Mouse (Mus musculus): ENCODE results near the gene Mtor. TPM values are rescaled to one million over a fixed set of nuclear protein-coding genes. Genes with fewer than 3 reads are reported as not detected.

Mtor gene
- polyA plus RNA-seq, 1 experiment from 2014 or later: 11.7 TPM

DNA sequence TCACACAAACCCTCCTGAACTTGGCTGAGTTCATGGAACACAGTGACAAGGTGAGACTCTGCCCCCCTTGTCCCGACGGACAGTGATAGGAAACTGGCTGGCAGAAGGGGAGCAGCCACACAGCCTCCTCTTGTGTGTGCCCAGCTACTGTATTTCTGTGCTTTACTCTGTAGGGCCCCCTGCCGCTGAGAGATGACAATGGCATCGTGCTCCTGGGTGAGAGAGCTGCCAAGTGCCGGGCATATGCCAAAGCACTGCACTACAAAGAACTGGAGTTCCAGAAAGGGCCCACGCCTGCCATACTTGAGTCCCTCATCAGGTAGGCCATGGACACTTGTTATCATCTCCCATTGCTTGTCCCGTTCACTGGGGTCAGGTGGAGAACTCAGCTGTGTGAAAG, 43.0 kb downstream of the Mtor start:
- no peak for ATAC-seq (ENCODE audit: extremely low read depth, insufficient number of reproducible peaks, low FRiP score, low TSS enrichment)
- 78% methylated on average over 7 of the region's 7 CpGs for WGBS

DNA sequence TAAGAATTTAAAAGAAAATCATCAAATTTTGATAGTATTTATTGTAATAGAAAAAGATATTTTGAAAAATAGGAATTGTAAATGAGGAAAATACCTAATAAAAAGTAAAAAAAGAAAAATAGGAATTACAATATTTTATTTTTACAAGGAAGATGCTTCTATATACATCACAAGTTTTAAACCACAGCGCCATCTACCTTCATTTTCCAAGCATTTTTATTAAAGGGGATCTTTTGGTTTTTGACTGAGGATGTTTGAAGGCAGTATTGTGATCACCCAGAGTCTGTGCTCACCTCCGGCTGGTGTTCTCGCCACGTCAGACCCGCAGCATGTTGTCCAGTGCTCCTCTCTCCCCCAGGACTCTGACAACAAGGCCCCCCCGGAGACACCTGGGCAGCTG, 46.7 kb downstream of the Mtor start:
- H3K4me2 ChIP-seq: no peak overlapping the region
- H3K4me1 ChIP-seq: peaks cover 24% of the 10 kb centered on the region
- H3K27ac ChIP-seq (replicated peaks): no peak overlapping the region
- H3K4me3 ChIP-seq: no peak overlapping the region
- ATAC-seq (ENCODE audit: extremely low read depth, insufficient number of reproducible peaks, low FRiP score, low TSS enrichment): no peak
- 90% methylated on average over 6 of the region's 6 CpGs for WGBS
- no peaks in the 10 kb centered on the region for H3K9me3 ChIP-seq
- H3K36me3 ChIP-seq: peaks cover 85% of the 10 kb centered on the region
- H3K27me3 ChIP-seq (replicated peaks): no peaks in the 10 kb centered on the region
- no peak overlapping the region for H3K9ac ChIP-seq

More for the DNA sequence above, 43.0 kb downstream of the Mtor start:
- Histone ChIP-seq H3K4me3 (no peak overlapping the region), H3K36me3 (peaks cover 90% of the 10 kb centered on the region), H3K9ac (no peak overlapping the region), H3K4me1 (peaks cover 20% of the 10 kb centered on the region), H3K9me3 (no peaks in the 10 kb centered on the region), H3K27me3 (replicated peaks) (no peaks in the 10 kb centered on the region), H3K4me2 (no peak overlapping the region), H3K27ac (replicated peaks) (no peak overlapping the region)

DNA sequence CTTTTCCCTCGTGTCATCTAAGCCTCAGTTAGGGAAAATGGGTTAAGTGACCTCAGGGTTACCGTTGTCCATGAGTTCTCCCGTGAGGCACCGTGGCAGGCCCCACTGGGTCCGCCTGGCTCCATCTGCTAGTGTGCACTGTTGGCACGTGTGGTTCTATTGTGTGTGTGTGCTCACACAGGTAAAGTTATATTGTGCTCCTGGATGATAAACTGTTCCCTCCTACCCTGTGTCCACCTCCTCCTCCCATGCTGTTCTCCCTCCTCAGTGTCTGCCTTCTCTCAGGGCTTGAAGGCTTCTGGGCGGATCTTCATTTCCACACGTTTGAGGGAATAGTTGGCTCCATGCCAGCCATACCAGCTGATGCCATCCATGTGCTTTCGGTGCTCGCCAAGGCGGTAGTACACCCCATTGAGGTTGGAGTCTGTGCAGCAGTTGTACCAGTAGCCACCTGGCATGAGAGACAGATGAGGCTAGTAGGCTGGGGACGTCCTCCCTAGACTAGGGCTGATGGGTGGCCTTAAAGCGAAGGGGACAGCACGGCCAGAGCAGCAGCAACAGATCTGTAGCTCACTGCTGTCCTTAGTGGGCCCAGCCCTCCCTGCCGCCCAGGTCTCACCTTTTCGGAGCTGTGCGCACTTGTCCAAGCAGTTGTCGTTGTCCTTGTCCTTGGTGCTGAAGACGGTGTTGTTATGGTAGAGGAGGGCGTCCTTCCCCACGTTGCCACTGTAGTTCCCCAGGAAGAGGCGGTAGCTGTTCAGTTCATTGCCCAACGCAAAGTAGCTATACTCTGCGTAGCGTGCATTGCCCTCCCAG, 47.7 kb downstream of the Mtor start:
- Histone ChIP-seq H3K4me3 (no peak overlapping the region), H3K4me2 (no peak overlapping the region), H3K27ac (replicated peaks) (no peak overlapping the region), H3K4me1 (peaks cover 23% of the 10 kb centered on the region), H3K36me3 (peaks cover 80% of the 10 kb centered on the region), H3K9ac (no peak overlapping the region), H3K27me3 (replicated peaks) (no peaks in the 10 kb centered on the region), H3K9me3 (no peaks in the 10 kb centered on the region)
- ATAC-seq (ENCODE audit: extremely low read depth, insufficient number of reproducible peaks, low FRiP score, low TSS enrichment): no peak
- 82% methylated on average over 25 of the region's 25 CpGs for WGBS

DNA sequence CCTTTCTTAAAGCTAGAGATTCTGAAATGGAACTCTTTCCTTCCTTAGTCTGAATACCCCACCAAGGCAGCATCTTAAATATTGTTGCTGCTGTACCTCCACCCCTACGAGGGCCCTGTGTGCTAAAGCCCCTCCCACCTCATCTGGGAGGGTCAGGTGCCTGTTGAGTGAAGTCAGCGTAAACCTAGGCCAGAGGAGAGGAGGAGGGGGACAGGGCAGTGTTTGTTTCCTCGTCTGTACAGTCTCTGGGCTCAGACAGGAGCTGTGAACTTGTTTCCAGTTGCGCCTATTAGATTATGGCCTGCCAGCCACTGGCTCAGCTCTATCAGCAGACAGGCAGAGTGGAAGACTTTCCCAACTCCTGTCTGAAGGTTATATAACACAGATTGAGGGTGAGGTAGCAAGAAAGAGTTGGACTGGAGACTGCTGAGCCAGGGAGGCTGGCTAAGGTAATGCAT, 52.0 kb downstream of the Mtor start, which contains the start of gene Angptl7:
Gene Angptl7, minus strand, starts transcription at position 51 of the 458 bp plus-strand sequence.
- peaks cover 23% of the 10 kb centered on the region for H3K4me1 ChIP-seq
- 0 out of 2 replicates have a peak within 1 kb of the TSS, but pooled peaks have one; percentile 28 for H3K27ac ChIP-seq (replicated peaks)
- H3K27me3 ChIP-seq (replicated peaks): no peaks in the 10 kb centered on the region
- no peaks in the 10 kb centered on the region for H3K9me3 ChIP-seq
- H3K36me3 ChIP-seq: peaks cover 78% of the 10 kb centered on the region
- no peak for ATAC-seq (ENCODE audit: extremely low read depth, insufficient number of reproducible peaks, low FRiP score, low TSS enrichment)
- H3K4me2 ChIP-seq: no peak within 1 kb of the TSS
- no peak within 1 kb of the TSS; the same call in 1 of the 2 replicates for H3K9ac ChIP-seq
- WGBS: 24% methylated on average over 4 of the region's 4 CpGs
- no peak within 1 kb of the TSS for H3K4me3 ChIP-seq

DNA sequence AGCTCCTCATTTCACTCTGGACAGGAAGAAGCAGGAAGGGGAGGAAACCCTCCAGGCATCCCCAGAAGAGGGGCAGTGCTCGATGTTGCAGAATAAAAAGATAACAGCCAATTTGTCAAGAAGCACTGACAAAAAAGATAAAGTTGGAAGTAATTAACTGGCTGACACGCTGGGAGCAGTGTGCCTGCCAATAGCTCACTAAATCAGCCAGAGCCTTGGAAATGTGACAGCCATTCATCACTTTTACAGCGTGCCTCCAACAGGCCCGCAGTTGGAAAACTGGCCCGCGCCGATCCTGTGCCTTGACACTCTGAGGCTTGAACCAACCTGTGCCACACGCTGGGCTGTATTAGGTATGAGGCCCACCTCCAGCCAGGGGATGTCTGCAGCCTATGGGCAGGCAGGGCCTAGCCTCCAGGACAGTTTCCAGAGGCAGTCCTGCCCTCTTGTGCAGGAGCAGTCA, 56.1 kb downstream of the Mtor start:
- H3K9ac ChIP-seq: no peak overlapping the region
- no peak for ATAC-seq (ENCODE audit: extremely low read depth, insufficient number of reproducible peaks, low FRiP score, low TSS enrichment)
- H3K4me3 ChIP-seq: no peak overlapping the region
- no peak overlapping the region for H3K4me2 ChIP-seq
- H3K27me3 ChIP-seq (replicated peaks): no peaks in the 10 kb centered on the region
- H3K4me1 ChIP-seq: peaks cover 23% of the 10 kb centered on the region
- H3K36me3 ChIP-seq: peaks cover 70% of the 10 kb centered on the region
- WGBS: 51% methylated on average over 8 of the region's 8 CpGs
- H3K9me3 ChIP-seq: no peaks in the 10 kb centered on the region; the same call in 1 of the 2 replicates
- no peak overlapping the region for H3K27ac ChIP-seq (replicated peaks)

DNA sequence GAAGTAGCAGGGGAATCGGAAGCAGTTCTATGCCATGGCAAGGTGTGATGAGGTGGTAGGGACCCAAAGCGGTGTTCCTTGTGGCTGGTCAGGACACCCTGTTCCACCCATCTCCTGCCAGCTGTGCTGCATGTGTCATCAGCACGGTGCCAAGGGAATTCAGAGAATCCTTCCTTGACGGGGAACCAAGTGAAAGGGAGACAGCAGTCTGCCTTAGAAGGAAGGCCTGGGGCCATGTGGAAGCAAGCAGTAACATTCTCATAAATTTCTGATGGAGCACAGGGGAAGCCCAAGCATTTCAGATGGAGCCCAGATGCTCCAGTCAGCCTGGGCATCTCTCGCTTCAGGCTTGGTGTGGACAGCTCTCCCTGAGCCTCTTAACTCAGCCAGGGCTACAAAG, 59.2 kb downstream of the Mtor start:
- H3K27me3 ChIP-seq (replicated peaks): no peaks in the 10 kb centered on the region
- peaks cover 73% of the 10 kb centered on the region for H3K36me3 ChIP-seq
- H3K4me1 ChIP-seq: peaks cover 12% of the 10 kb centered on the region
- WGBS: 81% methylated on average over 5 of the region's 5 CpGs
- H3K9me3 ChIP-seq: no peaks in the 10 kb centered on the region; the same call in 1 of the 2 replicates
- no peak overlapping the region for H3K4me3 ChIP-seq
- no peak overlapping the region for H3K27ac ChIP-seq (replicated peaks)
- no peak overlapping the region for H3K9ac ChIP-seq
- ATAC-seq (ENCODE audit: extremely low read depth, insufficient number of reproducible peaks, low FRiP score, low TSS enrichment): no peak
- no peak overlapping the region for H3K4me2 ChIP-seq

DNA sequence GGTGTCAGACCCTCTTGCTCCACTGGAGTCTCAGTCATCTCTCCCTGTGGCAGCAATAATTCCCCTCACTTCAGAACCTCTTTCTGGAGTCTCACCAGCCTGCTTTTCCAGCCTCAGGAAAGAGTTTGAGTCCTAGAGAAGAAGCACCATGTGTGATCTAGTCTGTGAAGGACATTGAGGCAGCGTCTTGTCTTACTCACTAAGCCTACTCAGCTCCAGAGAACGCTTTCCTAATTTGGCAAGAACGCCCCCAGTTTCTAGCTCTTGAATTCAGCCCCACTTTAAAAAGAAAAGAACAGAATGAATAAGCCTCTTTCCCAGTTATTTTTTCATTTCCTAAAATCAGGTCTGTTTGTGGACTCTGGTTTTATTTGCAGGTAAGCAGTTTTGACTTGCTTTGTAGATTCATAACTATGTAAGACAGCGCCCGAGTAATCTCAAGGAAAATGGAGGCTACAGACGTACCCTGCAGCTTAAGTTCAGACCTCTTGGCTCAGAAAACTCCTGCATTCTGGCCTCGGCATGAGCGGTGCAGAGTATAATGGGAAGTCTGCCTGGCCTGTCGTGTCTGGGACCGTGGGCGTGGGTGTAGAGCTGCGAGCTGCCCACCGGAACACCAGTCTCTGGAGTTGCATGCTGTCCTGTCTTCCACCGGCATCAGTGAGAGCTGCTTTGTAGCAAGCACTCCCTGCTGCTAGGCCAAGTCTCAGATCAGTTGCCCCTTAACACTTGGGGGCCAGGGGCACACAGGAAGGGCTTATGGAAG, 59.9 kb downstream of the Mtor start:
- WGBS: 93% methylated on average over 14 of the region's 14 CpGs
- no peaks in the 10 kb centered on the region; the same call in 1 of the 2 replicates for H3K9me3 ChIP-seq
- no peak overlapping the region for H3K4me2 ChIP-seq
- no peaks in the 10 kb centered on the region for H3K27me3 ChIP-seq (replicated peaks)
- H3K36me3 ChIP-seq: peaks cover 73% of the 10 kb centered on the region
- H3K4me3 ChIP-seq: no peak overlapping the region
- H3K4me1 ChIP-seq: peaks cover 12% of the 10 kb centered on the region
- no peak for ATAC-seq (ENCODE audit: extremely low read depth, insufficient number of reproducible peaks, low FRiP score, low TSS enrichment)
- H3K9ac ChIP-seq: no peak overlapping the region
- no peak overlapping the region for H3K27ac ChIP-seq (replicated peaks)

DNA sequence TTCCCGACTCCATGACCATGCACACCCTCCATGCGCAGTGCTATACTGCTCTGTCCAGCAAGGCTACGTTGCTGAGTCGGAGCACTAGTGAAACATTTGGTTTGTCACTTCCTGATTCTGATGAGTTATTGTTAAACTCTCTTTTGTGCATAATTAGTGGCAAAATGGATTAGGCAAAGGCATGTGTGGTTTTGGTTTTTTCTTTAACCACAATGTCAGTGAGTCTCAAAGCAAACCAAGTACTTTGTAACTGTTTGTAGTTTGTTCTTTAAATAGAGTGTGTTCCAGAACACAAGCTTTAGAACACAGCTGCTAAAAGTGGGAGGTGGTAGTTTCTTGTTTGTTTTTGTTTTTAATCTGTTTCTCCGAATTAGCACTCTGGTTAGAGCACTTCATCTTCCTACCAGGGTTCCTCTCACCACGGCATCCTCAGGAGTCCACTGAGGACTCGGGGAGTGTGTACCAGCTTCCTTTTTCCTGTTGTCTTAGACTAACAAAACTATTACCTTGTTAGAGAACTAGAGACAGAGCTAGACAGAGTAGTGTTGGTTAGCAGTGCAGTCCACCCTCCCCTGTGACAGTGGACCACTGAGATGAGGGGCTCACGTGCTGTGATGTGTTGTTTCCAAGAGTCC, 61.2 kb downstream of the Mtor start:
- no peak for ATAC-seq (ENCODE audit: extremely low read depth, insufficient number of reproducible peaks, low FRiP score, low TSS enrichment)
- H3K4me2 ChIP-seq: no peak overlapping the region
- H3K36me3 ChIP-seq: peaks cover 73% of the 10 kb centered on the region
- no peak overlapping the region for H3K27ac ChIP-seq (replicated peaks)
- no peak overlapping the region for H3K4me3 ChIP-seq
- H3K9ac ChIP-seq: no peak overlapping the region
- no peaks in the 10 kb centered on the region for H3K27me3 ChIP-seq (replicated peaks)
- no peaks in the 10 kb centered on the region; the same call in 1 of the 2 replicates for H3K9me3 ChIP-seq
- 81% methylated on average over 8 of the region's 8 CpGs for WGBS
- H3K4me1 ChIP-seq: peaks cover 2% of the 10 kb centered on the region; the same call in 1 of the 2 replicates

DNA sequence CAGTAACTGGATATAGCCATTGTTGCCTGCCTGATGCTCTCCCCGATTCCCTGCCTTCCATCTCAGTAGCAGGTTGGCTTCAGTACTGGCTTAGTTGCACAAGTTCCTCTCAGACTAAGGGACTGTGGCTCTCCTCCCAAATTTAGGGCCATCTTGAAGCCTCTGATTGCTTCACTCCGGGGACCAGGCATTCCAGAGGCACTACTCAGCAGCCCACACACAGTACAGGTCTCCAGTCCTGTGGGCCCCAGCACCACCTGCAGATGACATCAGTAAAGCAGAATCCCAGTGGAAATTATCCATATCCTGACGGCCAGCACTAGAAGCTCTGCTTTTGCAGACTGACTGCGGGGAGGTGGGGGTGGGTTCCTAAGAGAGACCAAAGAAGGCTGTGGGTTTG, 62.3 kb downstream of the Mtor start:
- H3K4me3 ChIP-seq: no peak overlapping the region
- H3K9me3 ChIP-seq: no peaks in the 10 kb centered on the region; the same call in 1 of the 2 replicates
- no peaks in the 10 kb centered on the region for H3K4me1 ChIP-seq
- no peak overlapping the region for H3K4me2 ChIP-seq
- no peak overlapping the region for H3K27ac ChIP-seq (replicated peaks)
- ATAC-seq (ENCODE audit: extremely low read depth, insufficient number of reproducible peaks, low FRiP score, low TSS enrichment): no peak
- no peak overlapping the region for H3K9ac ChIP-seq
- H3K27me3 ChIP-seq (replicated peaks): no peaks in the 10 kb centered on the region
- peaks cover 78% of the 10 kb centered on the region for H3K36me3 ChIP-seq
- 71% methylated on average over 4 of the region's 4 CpGs for WGBS

DNA sequence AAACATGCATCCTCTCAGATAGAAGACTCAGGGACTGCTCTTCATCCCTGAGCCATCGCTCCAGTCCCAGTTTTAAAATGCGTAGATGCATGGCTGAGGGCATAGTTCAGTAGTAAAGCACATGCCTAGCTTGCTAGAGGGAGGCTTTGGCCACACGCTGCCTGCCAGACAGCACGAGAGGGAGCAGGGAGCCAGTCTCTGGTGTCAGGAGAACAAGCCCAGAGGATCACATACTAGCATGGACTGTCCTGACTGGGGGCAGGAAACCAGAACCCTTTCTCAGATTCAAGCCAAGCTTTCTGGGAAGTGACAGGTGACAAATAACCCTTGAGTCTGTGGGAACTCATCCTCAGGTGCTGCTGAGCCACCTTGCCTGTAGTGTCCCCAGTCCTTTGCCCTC, 62.9 kb downstream of the Mtor start:
- Histone ChIP-seq H3K36me3 (peaks cover 77% of the 10 kb centered on the region), H3K27me3 (replicated peaks) (no peaks in the 10 kb centered on the region), H3K9me3 (no peaks in the 10 kb centered on the region; the same call in 1 of the 2 replicates), H3K27ac (replicated peaks) (no peak overlapping the region), H3K4me3 (no peak overlapping the region), H3K4me2 (no peak overlapping the region), H3K9ac (no peak overlapping the region), H3K4me1 (no peaks in the 10 kb centered on the region)
- ATAC-seq (ENCODE audit: extremely low read depth, insufficient number of reproducible peaks, low FRiP score, low TSS enrichment): no peak
- 95% methylated on average over 4 of the region's 4 CpGs for WGBS

DNA sequence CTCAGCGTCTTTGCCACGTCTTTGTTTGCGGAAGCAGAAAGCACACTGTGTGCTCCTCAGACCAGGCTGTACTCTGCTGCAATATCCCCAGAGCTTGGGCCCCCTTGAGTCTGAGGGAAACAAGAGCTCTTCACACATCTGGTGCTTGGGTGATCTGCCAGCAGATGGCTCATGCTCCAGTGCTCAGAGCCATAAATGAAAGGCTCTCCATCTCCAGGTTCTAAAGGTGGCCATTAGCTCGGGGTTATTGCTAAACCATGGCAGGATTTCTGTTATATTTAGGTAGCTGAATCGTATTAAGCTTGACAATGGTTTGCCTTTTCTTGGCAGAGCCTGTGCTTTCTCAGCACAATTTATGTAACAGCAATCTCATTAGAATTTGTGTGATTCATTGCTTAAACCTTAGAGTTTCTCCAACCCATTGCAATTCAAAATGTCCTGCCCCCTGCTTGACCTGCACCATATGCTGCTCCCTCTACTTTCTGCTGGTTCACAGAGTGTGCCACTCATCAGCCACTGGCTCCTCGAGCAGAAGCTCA, 64.7 kb downstream of the Mtor start:
- Histone ChIP-seq H3K36me3 (peaks cover 87% of the 10 kb centered on the region), H3K9me3 (no peaks in the 10 kb centered on the region; the same call in 1 of the 2 replicates)
- WGBS: 76% methylated on average over 6 of the region's 6 CpGs

More for the DNA sequence above, 64.7 kb downstream of the Mtor start:
- Histone ChIP-seq H3K4me3 (no peak overlapping the region), H3K4me1 (peaks cover 10% of the 10 kb centered on the region), H3K27ac (replicated peaks) (no peak overlapping the region), H3K27me3 (replicated peaks) (no peaks in the 10 kb centered on the region), H3K9ac (no peak overlapping the region), H3K4me2 (no peak overlapping the region)
- ATAC-seq (ENCODE audit: extremely low read depth, insufficient number of reproducible peaks, low FRiP score, low TSS enrichment): no peak

Measured in heart, embryonic 13.5 days (tissue).